Mouse (Mus musculus) heart, embryonic 11.5 days (tissue): Measurements from ENCODE around the gene Mex3b. TPM values are rescaled to one million over a fixed set of nuclear protein-coding genes. Genes with fewer than 3 reads are reported as not detected.

Experiments
- ATAC-seq: fragments of 200-750 bp; cut with Nextera tagmentation; replicated peaks from 2 replicates; pipeline ENCODE4 v1.8.0; 2017; ENCODE audit warnings: moderate library complexity; ENCODE audit not compliant: insufficient number of reproducible peaks, low FRiP score, low TSS enrichment
- H3K27ac ChIP-seq: fragments of 300-500 bp; sonication (generic); 2 replicates; pipeline ENCODE4 v1.5.1; 2014; ENCODE audit warnings: mild to moderate bottlenecking, low read depth, low read length
- H3K27me3 ChIP-seq: fragments of 300-500 bp; sonication (generic); 2 replicates; pipeline ENCODE4 v1.6.1; 2014; ENCODE audit warnings: mild to moderate bottlenecking, low read length, mixed read lengths; ENCODE audit not compliant: control insufficient read depth, insufficient read depth
- H3K36me3 ChIP-seq: fragments of 300-500 bp; sonication (generic); 2 replicates; pipeline ENCODE4 v1.6.1; 2014; ENCODE audit warnings: mild to moderate bottlenecking, low read length, moderate library complexity, mixed read lengths; ENCODE audit not compliant: control insufficient read depth, insufficient read depth
- H3K4me1 ChIP-seq: fragments of 300-500 bp; sonication (generic); 2 replicates; pipeline ENCODE4 v1.6.1; 2014; ENCODE audit warnings: low read length; ENCODE audit not compliant: control insufficient read depth, insufficient read depth
- H3K4me2 ChIP-seq: fragments of 300-500 bp; sonication (generic); 2 replicates; pipeline ENCODE4 v1.6.1; 2014; ENCODE audit warnings: mild to moderate bottlenecking, moderate library complexity
- H3K4me3 ChIP-seq: fragments of 300-500 bp; sonication (generic); 2 replicates; pipeline ENCODE4 v1.5.1; 2014; ENCODE audit warnings: low read depth, low read length
- H3K9ac ChIP-seq: fragments of 300-500 bp; sonication (generic); 2 replicates; pipeline ENCODE4 v1.6.1; 2014; ENCODE audit warnings: mild to moderate bottlenecking, low read depth, low read length, moderate library complexity
- H3K9me3 ChIP-seq: fragments of 300-500 bp; sonication (generic); replicated peaks from 2 replicates; pipeline ENCODE4 v1.6.1; 2016; ENCODE audit warnings: low read length; ENCODE audit not compliant: control insufficient read depth
- WGBS: fragments of 180-500 bp; shearing (Covaris S2); extraction: QIAGEN DNeasy Blood & Tissue Kit; methylation state at CpG from one replicate; pipeline ENCODE4 v1.1.7; 2014; ENCODE audit not compliant: insufficient replicate concordance; 5-methylcytosine and 5-hydroxymethylcytosine counted together
- polyA plus RNA-seq: library from polyadenylated mRNA; unstranded; fragments of >200 nt; fragmentation: Nextera tagmentation; extraction: Ambion mirVana; gene quantifications from 2 replicates; pipeline ENCODE4 v1.2.1, GENCODE M21; 2014

The Mex3b gene
- polyA plus RNA-seq, 1 experiment from 2014 or later = 10.8 TPM

GRCm38 (mm10) chr7:82838414-82838813 is 28.7 kb upstream of the Mex3b start:
- Histone ChIP-seq H3K4me2 (no peak overlapping the region), H3K4me1 (0 out of 2 replicates have a peak, but pooled peaks cover 2% of the 10 kb centered on the region), H3K9ac (no peak overlapping the region), H3K27me3 (no peaks in the 10 kb centered on the region), H3K4me3 (no peak overlapping the region), H3K9me3 (no peaks in the 10 kb centered on the region), H3K36me3 (no peaks in the 10 kb centered on the region), H3K27ac (no peak overlapping the region)
- WGBS = 50% methylated on average over 1 of the region's 1 CpGs
- ATAC-seq = no peak

- H3K9ac ChIP-seq = no peak overlapping the region
- no peaks in the 10 kb centered on the region for H3K9me3 ChIP-seq
- no peak overlapping the region for H3K4me2 ChIP-seq
- ATAC-seq = no peak
- WGBS = 65% methylated on average over 11 of the region's 11 CpGs
- H3K27ac ChIP-seq = no peak overlapping the region
- H3K27me3 ChIP-seq = no peaks in the 10 kb centered on the region
- 0 out of 2 replicates have a peak, but pooled peaks cover 2% of the 10 kb centered on the region for H3K4me1 ChIP-seq
- H3K36me3 ChIP-seq = no peaks in the 10 kb centered on the region
- H3K4me3 ChIP-seq = no peak overlapping the region
Observed at GRCm38 (mm10) chr7:82838965-82839675, 28.0 kb upstream of the Mex3b start.

- Histone ChIP-seq H3K4me1 (0 out of 2 replicates have a peak, but pooled peaks cover 2% of the 10 kb centered on the region), H3K27me3 (no peaks in the 10 kb centered on the region), H3K9ac (no peak overlapping the region), H3K27ac (no peak overlapping the region), H3K9me3 (no peaks in the 10 kb centered on the region), H3K4me2 (no peak overlapping the region), H3K36me3 (no peaks in the 10 kb centered on the region), H3K4me3 (no peak overlapping the region)
- ATAC-seq = no peak
- WGBS = 51% methylated on average over 10 of the region's 10 CpGs
Observed at GRCm38 (mm10) chr7:82842222-82842920, 24.8 kb upstream of the Mex3b start.

- 0 out of 2 replicates have a peak, but pooled peaks cover 3% of the 10 kb centered on the region for H3K4me1 ChIP-seq
- no peak overlapping the region for H3K27ac ChIP-seq
- H3K4me2 ChIP-seq = no peak overlapping the region
- no peaks in the 10 kb centered on the region for H3K36me3 ChIP-seq
- no peak overlapping the region for H3K4me3 ChIP-seq
- ATAC-seq = no peak
- no peaks in the 10 kb centered on the region for H3K27me3 ChIP-seq
- 85% methylated on average over 3 of the region's 3 CpGs for WGBS
- no peak overlapping the region for H3K9ac ChIP-seq
- H3K9me3 ChIP-seq = no peaks in the 10 kb centered on the region
Observed at GRCm38 (mm10) chr7:82850756-82851155, 16.4 kb upstream of the Mex3b start.

- no peak overlapping the region for H3K4me3 ChIP-seq
- WGBS = 92% methylated on average over 4 of the region's 4 CpGs
- 0 out of 2 replicates have a peak, but pooled peaks cover 3% of the 10 kb centered on the region for H3K4me1 ChIP-seq
- H3K9ac ChIP-seq = no peak overlapping the region
- no peak for ATAC-seq
- H3K27ac ChIP-seq = no peak overlapping the region
- no peaks in the 10 kb centered on the region for H3K27me3 ChIP-seq
- H3K9me3 ChIP-seq = no peaks in the 10 kb centered on the region
- H3K36me3 ChIP-seq = no peaks in the 10 kb centered on the region
- no peak overlapping the region for H3K4me2 ChIP-seq
Observed at GRCm38 (mm10) chr7:82851670-82852069, 15.5 kb upstream of the Mex3b start.

- Histone ChIP-seq H3K4me1 (0 out of 2 replicates have a peak, but pooled peaks cover 3% of the 10 kb centered on the region), H3K9me3 (no peaks in the 10 kb centered on the region), H3K9ac (no peak overlapping the region), H3K27me3 (no peaks in the 10 kb centered on the region; the same call in 1 of the 2 replicates), H3K36me3 (no peaks in the 10 kb centered on the region), H3K4me2 (no peak overlapping the region), H3K4me3 (no peak overlapping the region), H3K27ac (no peak overlapping the region)
- ATAC-seq = no peak
- WGBS = 50% methylated on average over 3 of the region's 3 CpGs
Observed at GRCm38 (mm10) chr7:82854195-82854766, 12.9 kb upstream of the Mex3b start.

DNA sequence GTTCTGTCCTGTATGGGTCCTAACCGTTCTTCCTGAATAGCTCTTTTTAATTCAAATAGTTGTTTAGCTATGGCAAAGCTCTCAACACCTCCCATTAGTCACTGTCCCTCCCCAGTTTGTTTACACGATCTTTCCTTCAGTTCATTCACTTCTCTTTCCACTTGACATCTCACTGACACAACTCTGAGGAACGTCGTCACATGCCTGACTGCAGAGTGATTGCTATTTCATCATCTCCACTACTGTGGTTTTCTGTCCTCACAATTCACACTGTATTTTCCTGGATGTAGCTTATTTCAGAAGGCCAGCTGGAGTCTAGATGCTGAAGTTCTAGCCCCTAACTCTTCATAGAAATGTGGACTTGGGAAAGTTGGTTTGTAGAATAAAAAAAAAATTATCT is 8.5 kb upstream of the Mex3b start:
- no peak for ATAC-seq
- Histone ChIP-seq H3K36me3 (no peaks in the 10 kb centered on the region), H3K9me3 (no peaks in the 10 kb centered on the region), H3K4me1 (0 out of 2 replicates have a peak, but pooled peaks cover 3% of the 10 kb centered on the region), H3K9ac (no peak overlapping the region), H3K4me3 (no peak overlapping the region), H3K27ac (no peak overlapping the region), H3K4me2 (no peak overlapping the region), H3K27me3 (no peaks in the 10 kb centered on the region; the same call in 1 of the 2 replicates)
- 35% methylated on average over 4 of the region's 4 CpGs for WGBS

DNA sequence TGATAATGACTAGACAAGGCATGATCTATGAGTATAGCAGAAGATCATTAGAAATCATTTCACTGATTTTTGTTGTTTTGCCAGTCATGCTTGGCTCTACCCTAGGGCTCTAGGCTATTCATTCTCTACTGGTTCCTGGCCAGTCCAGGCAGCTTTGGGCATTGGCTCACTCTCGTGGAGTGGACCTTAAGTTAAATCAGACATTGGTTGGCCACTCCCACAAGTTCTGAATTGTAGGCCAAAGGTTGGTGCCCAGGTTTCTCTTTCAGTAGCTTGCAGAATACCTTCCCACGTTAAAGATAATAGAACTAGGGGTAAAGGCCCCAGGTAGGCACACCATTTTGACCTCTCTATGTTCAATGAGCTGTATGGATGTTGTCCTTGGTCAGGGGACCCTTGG is 6.5 kb upstream of the Mex3b start:
- H3K9me3 ChIP-seq = no peaks in the 10 kb centered on the region
- no peak for ATAC-seq
- no peak overlapping the region for H3K9ac ChIP-seq
- H3K27me3 ChIP-seq = no peaks in the 10 kb centered on the region; the same call in 1 of the 2 replicates
- no peak overlapping the region for H3K27ac ChIP-seq
- H3K4me3 ChIP-seq = no peak overlapping the region
- 72% methylated on average over 2 of the region's 2 CpGs for WGBS
- H3K4me2 ChIP-seq = no peak overlapping the region
- H3K36me3 ChIP-seq = no peaks in the 10 kb centered on the region
- H3K4me1 ChIP-seq = no peaks in the 10 kb centered on the region
